Mouse (Mus musculus) gastrocnemius, postnatal 25 days (tissue): Measurements from ENCODE around the gene Ube2v1. TPM values are rescaled to one million over a fixed set of nuclear protein-coding genes. Genes with fewer than 3 reads are reported as not detected.
A peak's percentile ranks its signal among the peaks of the same experiment; 100 is the strongest.
"Not testable (repeated sequence)": the region's sequence is repeated elsewhere in the genome, so short reads cannot be mapped to it uniquely, and the experiment has no call there.

ENCODE experiments used
- DNase-seq: peaks from one replicate; pipeline ENCODE4 v3.0.0; 2022
- total RNA-seq, 2 experiments: library from RNA; stranded (reverse); gene quantifications; 1 replicate in 1 of 2; 2 replicates in 1 of 2; pipeline ENCODE4 v1.2.3; 2021

The Ube2v1 gene
- total RNA-seq, 2 experiments from 2014 or later: 157 to 160 TPM

DNA sequence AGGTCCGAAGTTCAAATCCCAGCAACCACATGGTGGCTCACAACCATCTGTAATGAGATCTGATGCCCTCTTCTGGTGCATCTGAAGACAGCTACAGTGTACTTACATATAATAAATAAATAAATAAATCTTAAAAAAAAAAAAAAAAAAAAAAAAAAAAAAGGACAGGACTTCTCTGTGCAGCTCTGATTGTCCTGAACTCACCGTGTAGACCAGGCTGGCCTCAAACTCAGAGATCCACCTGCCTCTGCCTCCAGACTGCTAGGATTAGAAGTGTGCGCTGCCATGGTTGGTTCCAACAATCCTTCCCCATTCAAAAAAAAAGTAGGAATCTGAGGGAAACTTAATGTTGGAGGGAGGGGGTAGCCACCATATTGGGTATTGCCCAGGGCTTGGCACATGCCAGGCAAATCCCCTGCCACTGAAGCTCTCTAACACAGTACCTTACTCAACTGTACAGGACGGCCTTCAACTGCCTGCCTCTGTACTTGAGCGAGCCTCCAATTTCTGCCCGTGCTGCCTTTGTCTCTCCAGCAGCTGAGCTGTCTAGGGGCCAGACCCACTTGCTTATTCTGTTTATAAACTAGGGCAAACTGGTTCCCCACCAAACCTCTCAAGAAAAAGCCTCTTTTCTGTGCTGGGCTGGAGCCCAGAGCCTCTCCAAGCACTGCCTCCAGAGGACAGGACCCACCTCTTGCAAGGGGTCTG lies 7.4 kb downstream of the Ube2v1 start:
- no peak for DNase-seq

- DNase-seq: no peak
Observed at GRCm38 (mm10) chr2:167622965-167623364, 8.9 kb downstream of the Ube2v1 start.

- no peak for DNase-seq
Observed at GRCm38 (mm10) chr2:167622352-167622751, 9.5 kb downstream of the Ube2v1 start.

DNA sequence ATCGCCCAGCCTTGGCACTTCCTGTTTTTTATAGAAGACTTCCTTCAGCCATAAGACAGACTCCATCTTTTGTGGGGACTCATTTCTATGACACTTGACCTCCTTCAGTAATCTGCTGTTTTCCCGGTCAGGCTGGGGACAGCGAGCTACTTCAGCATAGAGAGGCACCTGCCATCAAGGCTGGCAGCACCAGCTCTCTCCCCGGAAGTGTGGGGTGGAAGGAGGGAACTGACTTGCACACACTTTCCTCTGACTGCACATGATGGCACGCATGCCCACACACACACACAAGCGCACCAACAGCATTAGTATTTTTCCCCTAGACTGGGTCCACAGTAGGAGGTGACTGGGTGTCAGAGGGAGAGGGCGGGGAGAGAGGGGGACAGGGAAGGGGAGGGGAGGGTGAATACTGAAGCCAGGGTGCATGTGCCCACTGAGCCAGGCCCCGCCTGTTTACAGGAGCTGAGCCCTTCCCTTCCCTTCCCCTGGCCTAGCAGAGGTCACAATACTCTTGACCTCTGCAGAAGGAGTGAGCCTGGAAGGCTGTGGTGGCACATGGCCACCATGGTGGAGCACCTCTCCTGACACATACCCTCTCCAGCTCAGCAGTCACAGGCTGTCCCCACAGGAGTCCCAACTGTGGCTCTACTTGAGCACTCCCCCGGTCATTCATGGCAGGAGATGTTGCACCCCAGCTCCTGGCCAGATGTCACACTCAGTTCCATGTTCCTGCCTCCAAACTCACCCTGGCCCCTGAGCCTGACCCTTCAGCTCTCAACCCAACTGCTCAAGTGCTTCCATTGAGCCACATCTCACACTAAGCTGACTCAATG lies 10.4 kb downstream of the Ube2v1 start:
- DNase-seq: no peak

- no peak for DNase-seq
Observed at GRCm38 (mm10) chr2:167617472-167617871, 14.4 kb downstream of the Ube2v1 start.

- no peak for DNase-seq
Observed at GRCm38 (mm10) chr2:167617034-167617433, 14.9 kb downstream of the Ube2v1 start.

GRCm38 (mm10) chr2:167613335-167613734 lies 18.6 kb downstream of the Ube2v1 start:
- not testable (repeated sequence) for DNase-seq

DNA sequence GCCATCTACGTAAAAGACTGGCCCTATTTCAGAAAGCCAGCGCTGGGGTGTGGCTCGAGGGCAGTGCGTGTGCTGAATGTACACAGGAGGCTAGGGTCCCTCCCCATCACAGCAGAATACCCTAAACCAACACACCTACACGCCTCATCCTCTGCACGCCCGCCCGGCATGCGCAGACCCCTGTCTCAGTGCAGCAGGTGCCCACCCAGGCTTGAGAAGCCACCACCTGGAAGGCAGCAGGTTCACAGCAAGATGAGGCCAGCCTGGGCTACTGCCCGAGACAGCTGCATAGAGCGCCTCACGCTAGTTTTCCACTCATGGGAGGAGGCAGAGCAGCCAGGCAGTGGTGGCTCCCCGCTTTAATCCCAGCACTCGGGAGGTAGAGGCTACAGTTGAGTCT lies 19.8 kb downstream of the Ube2v1 start:
- DNase-seq: no peak

DNA sequence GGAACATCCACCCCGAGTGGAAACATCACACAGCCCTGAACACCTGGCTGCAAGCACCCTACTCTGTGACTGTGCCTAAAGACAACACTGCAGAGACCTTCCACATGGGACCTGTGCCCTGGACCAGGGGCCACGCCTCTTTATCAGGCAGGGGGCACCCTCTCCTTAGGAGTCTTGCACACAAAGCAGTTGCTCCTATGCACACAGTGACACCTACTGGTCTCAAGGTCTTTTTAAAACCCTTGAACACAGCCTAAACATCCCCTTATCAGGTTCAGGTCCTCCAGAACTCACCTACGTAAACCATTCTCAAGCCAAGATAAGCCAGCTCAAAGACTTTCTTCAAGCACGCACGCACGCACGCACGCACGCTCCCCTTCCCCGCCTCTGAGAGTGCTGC lies 20.6 kb downstream of the Ube2v1 start:
- no peak for DNase-seq

GRCm38 (mm10) chr2:167606745-167607123 lies 25.2 kb downstream of the Ube2v1 start:
- DNase-seq: no peak

GRCm38 (mm10) chr2:167605817-167606744 lies 25.8 kb downstream of the Ube2v1 start:
- DNase-seq: no peak

- peak; percentile 83 for DNase-seq
Observed at GRCm38 (mm10) chr2:167605178-167605794, 26.6 kb downstream of the Ube2v1 start.

GRCm38 (mm10) chr2:167602978-167603377 lies 28.9 kb downstream of the Ube2v1 start:
- DNase-seq: no peak

- no peak for DNase-seq
Observed at GRCm38 (mm10) chr2:167602364-167602763, 29.5 kb downstream of the Ube2v1 start.

DNA sequence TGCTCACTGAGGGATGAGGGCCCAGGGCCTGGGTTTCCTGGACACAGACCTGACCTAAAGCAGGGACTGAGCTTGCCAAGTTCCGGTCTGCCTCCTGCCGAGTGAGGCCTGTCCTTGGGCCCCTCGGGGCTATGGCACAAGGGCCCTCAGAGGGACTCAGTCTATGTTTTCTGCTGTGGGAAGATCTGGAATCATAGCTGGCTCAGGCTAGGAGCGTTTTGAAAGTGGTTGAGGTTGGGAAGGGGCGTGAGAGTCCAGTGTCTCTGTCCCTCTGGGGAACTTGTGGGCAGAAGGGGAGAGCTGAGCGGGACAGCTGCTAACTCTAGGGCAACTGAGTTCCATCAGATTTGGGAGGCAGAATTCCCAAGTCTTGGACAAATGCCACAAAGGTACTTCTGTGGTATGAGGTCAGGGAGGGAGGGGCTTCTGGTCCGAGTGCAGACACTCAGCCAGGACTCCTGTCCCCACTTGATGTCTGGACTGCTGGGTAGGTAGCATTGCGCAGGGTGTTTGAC lies 31.4 kb downstream of the Ube2v1 start:
- no peak for DNase-seq

- DNase-seq: no peak
Observed at GRCm38 (mm10) chr2:167599917-167600316, 32.0 kb downstream of the Ube2v1 start.

GRCm38 (mm10) chr2:167599195-167599594 lies 32.7 kb downstream of the Ube2v1 start:
- no peak for DNase-seq

GRCm38 (mm10) chr2:167597492-167598186 lies 34.3 kb downstream of the Ube2v1 start:
- peak; percentile 66 for DNase-seq

DNA sequence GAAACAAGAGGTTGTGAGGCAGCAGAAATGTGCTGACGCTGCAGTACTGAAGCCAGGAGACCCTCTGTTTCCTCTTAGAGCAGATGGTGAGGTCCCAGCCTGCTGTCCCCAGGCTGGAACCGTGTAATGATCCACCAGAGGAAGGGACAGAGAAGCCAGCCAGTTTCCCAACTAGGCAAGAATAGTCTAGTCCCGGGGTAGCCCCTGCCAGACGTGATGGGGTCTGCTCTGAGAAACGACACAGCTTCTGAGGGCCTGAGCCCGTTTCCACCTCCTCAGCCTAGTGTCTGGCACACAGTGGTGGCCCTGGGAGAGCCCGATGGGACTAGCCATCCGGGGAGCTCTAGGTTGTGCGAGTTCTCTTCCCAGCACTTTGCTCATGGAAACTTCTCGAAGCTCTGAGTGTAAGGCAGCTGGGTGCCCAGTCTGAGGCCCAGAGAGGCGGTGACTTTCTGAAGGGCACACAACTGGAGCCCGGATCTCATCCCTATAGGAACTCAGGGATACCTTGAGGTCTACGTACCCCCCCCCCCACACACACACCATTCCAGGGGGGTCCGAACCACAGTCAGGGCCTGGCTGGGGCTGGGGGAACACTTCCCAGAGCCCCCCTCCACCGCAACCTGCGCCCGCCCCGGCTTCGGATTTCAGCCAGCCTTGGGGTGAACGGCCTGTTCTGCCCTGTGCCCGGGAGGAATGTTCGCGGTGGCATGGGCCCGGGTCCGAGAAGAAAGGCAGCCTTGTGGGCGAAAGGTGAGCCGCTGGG lies 35.0 kb downstream of the Ube2v1 start:
- DNase-seq: no peak

- DNase-seq: no peak
Observed at GRCm38 (mm10) chr2:167596262-167596661, 35.6 kb downstream of the Ube2v1 start.
